Mouse (Mus musculus): Measurements from ENCODE around the gene Spata31d1d. TPM values are rescaled to one million over a fixed set of nuclear protein-coding genes. Genes with fewer than 3 reads are reported as not detected.
A peak's percentile ranks its signal among the peaks of the same experiment; 100 is the strongest.
"Not testable (repeated sequence)": the region's sequence is repeated elsewhere in the genome, so short reads cannot be mapped to it uniquely, and the experiment has no call there.

The Spata31d1d gene
- polyA plus RNA-seq, 1 experiment from 2014 or later, result not detected

GRCm38 (mm10) chr13:59756906-59757305, 25.4 kb upstream of the Spata31d1d start:
- peaks cover 68% of the 10 kb centered on the region for H3K36me3 ChIP-seq
- no peak overlapping the region for H3K9ac ChIP-seq
- no peaks in the 10 kb centered on the region for H3K9me3 ChIP-seq
- 92% methylated on average over 7 of the region's 7 CpGs for WGBS
- no peak overlapping the region for H3K4me3 ChIP-seq
- H3K27me3 ChIP-seq, result no peaks in the 10 kb centered on the region
- no peak overlapping the region for H3K4me2 ChIP-seq
- peaks cover 8% of the 10 kb centered on the region; the same call in 1 of the 2 replicates for H3K4me1 ChIP-seq
- H3K27ac ChIP-seq, result no peak overlapping the region
- no peak for ATAC-seq (ENCODE audit: insufficient number of reproducible peaks, insufficient read depth, low FRiP score, low TSS enrichment, low read depth)

GRCm38 (mm10) chr13:59750310-59750709, 18.8 kb upstream of the Spata31d1d start:
- Histone ChIP-seq H3K4me1 (peaks cover 14% of the 10 kb centered on the region; the same call in 1 of the 2 replicates), H3K27ac (no peak overlapping the region), H3K9me3 (no peaks in the 10 kb centered on the region), H3K36me3 (peaks cover 16% of the 10 kb centered on the region), H3K4me2 (no peak overlapping the region), H3K9ac (no peak overlapping the region), H3K4me3 (no peak overlapping the region), H3K27me3 (no peaks in the 10 kb centered on the region)
- ATAC-seq (ENCODE audit: insufficient number of reproducible peaks, insufficient read depth, low FRiP score, low TSS enrichment, low read depth), result no peak
- 43% methylated on average over 12 of the region's 12 CpGs for WGBS

- WGBS, result 78% methylated on average over 9 of the region's 9 CpGs
- ATAC-seq (ENCODE audit: insufficient number of reproducible peaks, insufficient read depth, low FRiP score, low TSS enrichment, low read depth), result no peak
- H3K27me3 ChIP-seq, result no peaks in the 10 kb centered on the region
Observed at GRCm38 (mm10) chr13:59746711-59747110, 15.2 kb upstream of the Spata31d1d start, which contains the start of gene 1700014D04Rik. Gene 1700014D04Rik, minus strand, starts transcription at chr13:59746752.

GRCm38 (mm10) chr13:59746164-59746563, 14.6 kb upstream of the Spata31d1d start:
- Histone ChIP-seq H3K27me3 (no peaks in the 10 kb centered on the region), H3K4me1 (peaks cover 13% of the 10 kb centered on the region; the same call in 1 of the 2 replicates), H3K36me3 (no peaks in the 10 kb centered on the region), H3K9me3 (no peaks in the 10 kb centered on the region), H3K4me2 (no peak overlapping the region), H3K27ac (no peak overlapping the region), H3K9ac (no peak overlapping the region), H3K4me3 (no peak overlapping the region)
- 75% methylated on average over 6 of the region's 6 CpGs for WGBS
- ATAC-seq (ENCODE audit: insufficient number of reproducible peaks, insufficient read depth, low FRiP score, low TSS enrichment, low read depth), result no peak

More at GRCm38 (mm10) chr13:59746711-59747110, 15.2 kb upstream of the Spata31d1d start, which contains the start of gene 1700014D04Rik:
- H3K9ac ChIP-seq, result no peak within 1 kb of the TSS
- H3K4me1 ChIP-seq, result peaks cover 14% of the 10 kb centered on the region; the same call in 1 of the 2 replicates
- H3K4me3 ChIP-seq, result no peak within 1 kb of the TSS
- H3K9me3 ChIP-seq, result no peaks in the 10 kb centered on the region
- no peaks in the 10 kb centered on the region for H3K36me3 ChIP-seq
- no peak within 1 kb of the TSS for H3K4me2 ChIP-seq
- no peak within 1 kb of the TSS for H3K27ac ChIP-seq

- no peak for ATAC-seq (ENCODE audit: insufficient number of reproducible peaks, insufficient read depth, low FRiP score, low TSS enrichment, low read depth)
- H3K9me3 ChIP-seq, result no peaks in the 10 kb centered on the region
- H3K4me2 ChIP-seq, result no peak overlapping the region
- no peak overlapping the region for H3K4me3 ChIP-seq
- no peaks in the 10 kb centered on the region for H3K36me3 ChIP-seq
- H3K27ac ChIP-seq, result no peak overlapping the region
- WGBS, result 81% methylated on average over 6 of the region's 6 CpGs
- H3K9ac ChIP-seq, result no peak overlapping the region
- peaks cover 6% of the 10 kb centered on the region; the same call in 1 of the 2 replicates for H3K4me1 ChIP-seq
- H3K27me3 ChIP-seq, result no peaks in the 10 kb centered on the region
Observed at GRCm38 (mm10) chr13:59745462-59745861, 13.9 kb upstream of the Spata31d1d start.

GRCm38 (mm10) chr13:59741697-59742096, 10.1 kb upstream of the Spata31d1d start:
- Histone ChIP-seq H3K4me2 (no peak overlapping the region), H3K27ac (no peak overlapping the region), H3K36me3 (no peaks in the 10 kb centered on the region), H3K4me3 (no peak overlapping the region), H3K4me1 (no peaks in the 10 kb centered on the region), H3K9me3 (no peaks in the 10 kb centered on the region), H3K27me3 (no peaks in the 10 kb centered on the region), H3K9ac (no peak overlapping the region)
- 76% methylated on average over 10 of the region's 10 CpGs for whole genome bisulfite sequencing
- ATAC-seq (ENCODE audit: insufficient number of reproducible peaks, insufficient read depth, low FRiP score, low TSS enrichment, low read depth), result no peak

GRCm38 (mm10) chr13:59741096-59741495, 9.5 kb upstream of the Spata31d1d start:
- WGBS, result 89% methylated on average over 11 of the region's 11 CpGs
- H3K4me3 ChIP-seq, result no peak overlapping the region
- H3K27ac ChIP-seq, result no peak overlapping the region
- ATAC-seq (ENCODE audit: insufficient number of reproducible peaks, insufficient read depth, low FRiP score, low TSS enrichment, low read depth), result no peak
- H3K4me1 ChIP-seq, result no peaks in the 10 kb centered on the region
- H3K4me2 ChIP-seq, result no peak overlapping the region
- no peaks in the 10 kb centered on the region for H3K9me3 ChIP-seq
- no peak overlapping the region for H3K9ac ChIP-seq
- no peaks in the 10 kb centered on the region for H3K27me3 ChIP-seq
- no peaks in the 10 kb centered on the region for H3K36me3 ChIP-seq

- Histone ChIP-seq H3K4me1 (peaks cover 4% of the 10 kb centered on the region; the same call in 1 of the 2 replicates), H3K36me3 (no peaks in the 10 kb centered on the region), H3K27me3 (no peaks in the 10 kb centered on the region), H3K4me3 (no peak overlapping the region), H3K27ac (no peak overlapping the region), H3K9me3 (no peaks in the 10 kb centered on the region), H3K4me2 (no peak overlapping the region), H3K9ac (no peak overlapping the region)
- 96% methylated on average over 4 of the region's 4 CpGs for WGBS
- no peak for ATAC-seq (ENCODE audit: insufficient number of reproducible peaks, insufficient read depth, low FRiP score, low TSS enrichment, low read depth)
Observed at GRCm38 (mm10) chr13:59739397-59739796, 7.8 kb upstream of the Spata31d1d start.

- no peaks in the 10 kb centered on the region for H3K9me3 ChIP-seq
- WGBS, result 82% methylated on average over 2 of the region's 2 CpGs
- no peak for ATAC-seq (ENCODE audit: insufficient number of reproducible peaks, insufficient read depth, low FRiP score, low TSS enrichment, low read depth)
Observed at GRCm38 (mm10) chr13:59738455-59738854, 6.9 kb upstream of the Spata31d1d start.

GRCm38 (mm10) chr13:59735190-59735589, 3.6 kb upstream of the Spata31d1d start:
- peak; percentile 49; the same call in 1 of the 2 replicates for ATAC-seq (ENCODE audit: insufficient number of reproducible peaks, insufficient read depth, low FRiP score, low TSS enrichment, low read depth)

More at GRCm38 (mm10) chr13:59738455-59738854, 6.9 kb upstream of the Spata31d1d start:
- Histone ChIP-seq H3K4me1 (peaks cover 4% of the 10 kb centered on the region; the same call in 1 of the 2 replicates), H3K27ac (no peak overlapping the region), H3K9ac (no peak overlapping the region), H3K36me3 (no peaks in the 10 kb centered on the region), H3K4me2 (no peak overlapping the region), H3K27me3 (no peaks in the 10 kb centered on the region), H3K4me3 (no peak overlapping the region)

GRCm38 (mm10) chr13:59734347-59734746, 2.8 kb upstream of the Spata31d1d start:
- not testable (repeated sequence) for H3K36me3 ChIP-seq; H3K4me3 ChIP-seq; H3K27ac ChIP-seq; H3K9me3 ChIP-seq; H3K27me3 ChIP-seq; H3K4me1 ChIP-seq; H3K9ac ChIP-seq; H3K4me2 ChIP-seq; ATAC-seq (ENCODE audit: insufficient number of reproducible peaks, insufficient read depth, low FRiP score, low TSS enrichment, low read depth)
- 28% methylated on average over 6 of the region's 6 CpGs for WGBS

More at GRCm38 (mm10) chr13:59735190-59735589, 3.6 kb upstream of the Spata31d1d start:
- peaks cover 4% of the 10 kb centered on the region; the same call in 1 of the 2 replicates for H3K4me1 ChIP-seq
- H3K27me3 ChIP-seq, result no peaks in the 10 kb centered on the region
- no peak overlapping the region for H3K4me3 ChIP-seq
- H3K36me3 ChIP-seq, result no peaks in the 10 kb centered on the region
- H3K4me2 ChIP-seq, result no peak overlapping the region
- no peak overlapping the region for H3K9ac ChIP-seq
- no peak overlapping the region for H3K27ac ChIP-seq
- whole genome bisulfite sequencing, result 24% methylated on average over 3 of the region's 3 CpGs
- no peaks in the 10 kb centered on the region for H3K9me3 ChIP-seq

GRCm38 (mm10) chr13:59733936-59734335, 2.4 kb upstream of the Spata31d1d start:
- no peak for ATAC-seq (ENCODE audit: insufficient number of reproducible peaks, insufficient read depth, low FRiP score, low TSS enrichment, low read depth)
- Histone ChIP-seq H3K9ac (no peak overlapping the region), H3K36me3 (no peaks in the 10 kb centered on the region), H3K4me3 (no peak overlapping the region), H3K4me2 (no peak overlapping the region), H3K27ac (no peak overlapping the region), H3K27me3 (no peaks in the 10 kb centered on the region), H3K9me3 (no peaks in the 10 kb centered on the region), H3K4me1 (peaks cover 4% of the 10 kb centered on the region; the same call in 1 of the 2 replicates)
- WGBS, result 67% methylated on average over 4 of the region's 4 CpGs

Measured in embryonic facial prominence, embryonic 13.5 days (tissue).